Comparison of ENCODE assay signal across 8 mouse cellular contexts in the genomic region with DNA sequence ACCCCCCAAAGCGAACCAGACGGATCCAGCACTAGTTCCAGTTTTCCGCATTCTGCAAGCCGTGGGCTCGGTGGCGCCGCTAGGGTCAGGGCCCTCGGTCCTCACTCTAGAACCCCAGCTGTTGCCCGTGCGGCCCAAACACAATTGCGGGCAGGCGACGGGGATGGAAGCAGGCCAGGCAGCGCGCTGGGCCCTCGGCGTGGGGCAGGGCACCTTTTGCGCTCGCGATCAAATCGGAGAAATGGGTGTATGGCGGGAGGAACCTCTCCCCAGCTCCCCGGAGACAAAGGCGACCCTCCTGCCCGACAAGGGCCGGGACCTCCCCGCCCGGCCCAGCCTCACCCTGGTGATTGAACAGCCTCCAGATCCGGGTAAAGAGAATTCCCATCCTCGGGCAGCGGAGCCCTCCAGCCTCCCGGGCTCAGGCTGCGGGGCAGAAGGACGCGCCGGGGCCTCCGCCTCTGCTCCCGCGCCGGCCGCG. TPM values are rescaled to one million over a fixed set of nuclear protein-coding genes. Genes with fewer than 3 reads are reported as not detected.
DNase-seq lines count a peak whose midpoint lies in the region; ATAC-seq and TF ChIP-seq lines count a peak whose summit lies in the region.

No protein-coding gene starts in this region.

- H3K4me3 ChIP-seq in kidney, embryonic 14.5 days (ENCODE audit: low read length) = peak overlapping the region; percentile 96
- H3K4me3 ChIP-seq in hindbrain, postnatal 0 days (ENCODE audit: low read length) = peak overlapping the region; percentile 65
- peak overlapping the region; percentile 95 for H3K4me3 ChIP-seq in neural tube, embryonic 13.5 days

- no peak for DNase-seq in kidney, postnatal 14 days
- DNase-seq in NIH3T3 (ENCODE audit: low read depth) = peak; percentile 63
- DNase-seq in hindbrain, postnatal 0 days (ENCODE audit: low spot score) = peak; percentile 47
- DNase-seq in lung, adult 18-20 months = peak; percentile 49 to 51
- no peak for DNase-seq in urinary bladder, postnatal 10 days (ENCODE audit: low spot score)

- H3K36me3 ChIP-seq in kidney, embryonic 14.5 days (ENCODE audit: control insufficient read depth, insufficient read depth, low read length) = no peaks in the 10 kb centered on the region
- H3K36me3 ChIP-seq in hindbrain, postnatal 0 days (ENCODE audit: insufficient read depth, low read length) = no peaks in the 10 kb centered on the region
- H3K36me3 ChIP-seq in neural tube, embryonic 13.5 days = no peaks in the 10 kb centered on the region

- H3K4me2 ChIP-seq in kidney, embryonic 14.5 days (replicated peaks; ENCODE audit: low read depth, low read length) = peak overlapping the region; percentile 65
- H3K4me2 ChIP-seq in hindbrain, postnatal 0 days (ENCODE audit: low read depth, low read length) = peak overlapping the region; percentile 57
- peak overlapping the region; percentile 67 for H3K4me2 ChIP-seq in neural tube, embryonic 13.5 days

- peak; percentile 88 for ATAC-seq in kidney, embryonic 14.5 days (ENCODE audit: low FRiP score, low TSS enrichment)
- peak; percentile 78 for ATAC-seq in erythroid progenitor cell, adult 5-6 weeks (replicated peaks; ENCODE audit: low FRiP score, poor library complexity, severe bottlenecking)
- peak; percentile 83 for ATAC-seq in hindbrain, postnatal 0 days
- ATAC-seq in neural tube, embryonic 13.5 days (ENCODE audit: low read depth) = peak; percentile 85

- under 1% methylated on average over 28 of the region's 42 CpGs for WGBS in kidney, embryonic 14.5 days
- WGBS in hindbrain, postnatal 0 days = 0% methylated on average over 33 of the region's 42 CpGs
- WGBS in neural tube, embryonic 13.5 days = under 1% methylated on average over 42 of the region's 42 CpGs

- H3K9me3 ChIP-seq in kidney, embryonic 14.5 days (ENCODE audit: control insufficient read depth, low read length) = no peaks in the 10 kb centered on the region
- no peaks in the 10 kb centered on the region for H3K9me3 ChIP-seq in hindbrain, postnatal 0 days (ENCODE audit: low read length)
- H3K9me3 ChIP-seq in neural tube, embryonic 13.5 days = no peaks in the 10 kb centered on the region

- H3K4me1 ChIP-seq in kidney, embryonic 14.5 days (ENCODE audit: control insufficient read depth, insufficient read depth, low read length) = peaks cover 21% of the 10 kb centered on the region
- H3K4me1 ChIP-seq in hindbrain, postnatal 0 days (ENCODE audit: insufficient read depth, low read length) = peaks cover 8% of the 10 kb centered on the region; the same call in 1 of the 2 replicates
- H3K4me1 ChIP-seq in neural tube, embryonic 13.5 days (replicated peaks) = peaks cover 42% of the 10 kb centered on the region

- peak overlapping the region; percentile 96 for H3K9ac ChIP-seq in kidney, embryonic 14.5 days (ENCODE audit: low read depth, low read length)
- H3K9ac ChIP-seq in hindbrain, postnatal 0 days (replicated peaks; ENCODE audit: low read length) = peak overlapping the region; percentile 78
- H3K9ac ChIP-seq in neural tube, embryonic 13.5 days = peak overlapping the region; percentile 94

- peak overlapping the region; percentile 83 for H3K27ac ChIP-seq in kidney, embryonic 14.5 days (ENCODE audit: low read depth, low read length)
- peak overlapping the region; percentile 87 for H3K27ac ChIP-seq in hindbrain, postnatal 0 days
- H3K27ac ChIP-seq in neural tube, embryonic 13.5 days (replicated peaks) = peak overlapping the region; percentile 92

- no peak; the same call in 1 of the 2 replicates for TF ChIP-seq CTCF in hindbrain, postnatal 0 days (IDR thresholded peaks at IDR 0.05; ENCODE audit: low read depth)

- no peaks in the 10 kb centered on the region for H3K27me3 ChIP-seq in kidney, embryonic 14.5 days (ENCODE audit: control insufficient read depth, insufficient read depth, low read length)
- no peaks in the 10 kb centered on the region for H3K27me3 ChIP-seq in hindbrain, postnatal 0 days (ENCODE audit: insufficient read depth, low read length)
- H3K27me3 ChIP-seq in neural tube, embryonic 13.5 days = no peaks in the 10 kb centered on the region

RNA-seq across cellular contexts. Expression of a gene that starts 0.4 kb away (rescaled TPM):
- 30.8 and 70.1 TPM in 2 replicates for polyA plus RNA-seq in kidney, embryonic 14.5 days (2014; fragmentation: Nextera tagmentation; extraction: Ambion mirVana)
- 23.5 and 24.9 TPM in 2 replicates for total RNA-seq in erythroid progenitor cell, adult 5-6 weeks (2015; ENCODE audit: low replicate concordance)
- total RNA-seq in erythroid progenitor cell, adult 5-6 weeks (2017; ENCODE audit: low replicate concordance) = 11.5 and 15.3 TPM in 2 replicates
- total RNA-seq in hindbrain, postnatal 0 days (2014; rRNA removed) = 51.0 and 53.2 TPM in 2 replicates
- polyA plus RNA-seq in hindbrain, postnatal 0 days (2015; fragmentation: Nextera tagmentation; extraction: Ambion mirVana) = 25.6 and 28.0 TPM in 2 replicates
- 40.9 and 45.3 TPM in 2 replicates for polyA plus RNA-seq in neural tube, embryonic 13.5 days (2015; fragmentation: Nextera tagmentation; extraction: Ambion mirVana)

RNA-seq across cellular contexts. Expression of a gene that starts 46.0 kb away (rescaled TPM):
- 0.99 and 1.2 TPM in 2 replicates for polyA plus RNA-seq in kidney, embryonic 14.5 days (2014; fragmentation: Nextera tagmentation; extraction: Ambion mirVana)
- total RNA-seq in erythroid progenitor cell, adult 5-6 weeks (2015; ENCODE audit: low replicate concordance) = not detected in 2 replicates
- 0.08 TPM in 1 of 2 replicates, not detected in the other for total RNA-seq in erythroid progenitor cell, adult 5-6 weeks (2017; ENCODE audit: low replicate concordance)
- 1.2 and 2.5 TPM in 2 replicates for total RNA-seq in hindbrain, postnatal 0 days (2014; rRNA removed)
- polyA plus RNA-seq in hindbrain, postnatal 0 days (2015; fragmentation: Nextera tagmentation; extraction: Ambion mirVana) = 0.38 and 0.58 TPM in 2 replicates
- polyA plus RNA-seq in neural tube, embryonic 13.5 days (2015; fragmentation: Nextera tagmentation; extraction: Ambion mirVana) = 3.5 and 12.6 TPM in 2 replicates

Comparison
In these comparisons a context has a peak if more than half of its experiments do, and no peak if none do; other contexts are left out.
1. DNase-seq: peak in NIH3T3 (single experiment), hindbrain, postnatal 0 days (single experiment) and lung, adult 18-20 months (2 of 2); none in kidney, postnatal 14 days (single experiment) and urinary bladder, postnatal 10 days (single experiment).
2. Peak in every context shown above with its lines, with median percentiles within 50 percentile points of each other: ATAC-seq, H3K27ac ChIP-seq, H3K4me2 ChIP-seq, H3K4me3 ChIP-seq and H3K9ac ChIP-seq.